In genomic region chr2:146551818-146552217, GRCm38 (mm10) we compare ENCODE assay signal across 12 mouse cellular contexts.
"Had no signal": no experiment of that assay in that cellular context is flagged by ENCODE, and none has a peak within 500 bp of the region (broad histone marks: within the 10 kb centered on the region; RNA-seq: fewer than 3 reads in every experiment).

No protein-coding gene starts in this region.

- H3K27me3 ChIP-seq: hindbrain, embryonic 15.5 days; neural tube, embryonic 12.5 days; stomach, embryonic 15.5 days had no signal

- H3K4me1 ChIP-seq: hindbrain, embryonic 15.5 days had no signal

- H3K9ac ChIP-seq: hindbrain, embryonic 15.5 days; liver, embryonic 14.5 days; neural tube, embryonic 12.5 days; stomach, embryonic 15.5 days had no signal

- H3K36me3 ChIP-seq: hindbrain, embryonic 15.5 days; limb, embryonic 10.5 days; neural tube, embryonic 12.5 days; stomach, embryonic 15.5 days had no signal

- ATAC-seq: intestine, embryonic 16.5 days had no signal

- H3K4me3 ChIP-seq: hindbrain, embryonic 15.5 days; limb, embryonic 10.5 days; neural tube, embryonic 12.5 days; stomach, embryonic 15.5 days had no signal

- DNase-seq: lung, adult 2 months; lung, postnatal 14 days; midbrain, embryonic 14.5 days; right cerebral cortex, postnatal 14 days; thymus, adult 2 months; thymus, postnatal 25 days had no signal

- H3K4me2 ChIP-seq: hindbrain, embryonic 15.5 days; neural tube, embryonic 12.5 days; stomach, embryonic 15.5 days had no signal

- H3K27ac ChIP-seq: hindbrain, embryonic 15.5 days; limb, embryonic 10.5 days; liver, embryonic 14.5 days; neural tube, embryonic 12.5 days; stomach, embryonic 15.5 days had no signal

- H3K9me3 ChIP-seq: hindbrain, embryonic 15.5 days; limb, embryonic 10.5 days; neural tube, embryonic 12.5 days; stomach, embryonic 15.5 days had no signal
